Mouse (Mus musculus) G1E (cell line): ENCODE measurements around the gene Asb6. TPM values are rescaled to one million over a fixed set of nuclear protein-coding genes. Genes with fewer than 3 reads are reported as not detected.

Source experiments
- ATAC-seq: 2 replicates; pipeline ENCODE4 v1.8.0; 2016; ENCODE audit warnings: mild to moderate bottlenecking; ENCODE audit not compliant: insufficient number of reproducible peaks, poor library complexity, low FRiP score, severe bottlenecking; ENCODE audit errors: extremely low read depth
- DNase-seq: peaks from one replicate; pipeline ENCODE4 v3.0.0; 2012; ENCODE audit warnings: low spot score
- H3K27me3 ChIP-seq: 2 replicates; pipeline ENCODE4 v1.6.1; 2012; ENCODE audit warnings: mild to moderate bottlenecking, low read length, inconsistent platforms; ENCODE audit not compliant: insufficient read depth
- H3K36me3 ChIP-seq: replicated peaks from 2 replicates; pipeline ENCODE3; 2012; ENCODE audit warnings: mild to moderate bottlenecking, inconsistent platforms
- H3K4me1 ChIP-seq: 2 replicates; pipeline ENCODE4 v1.6.1; 2012; ENCODE audit warnings: low read depth, low read length, inconsistent platforms, mixed read lengths; ENCODE audit not compliant: insufficient read depth
- H3K4me3 ChIP-seq: 2 replicates; pipeline ENCODE4 v1.5.1; 2012; ENCODE audit warnings: low read depth, mild to moderate bottlenecking, inconsistent platforms, low read length, moderate library complexity, mixed read lengths
- H3K9me3 ChIP-seq: replicated peaks from 2 replicates; pipeline ENCODE4 v1.6.1; 2012; ENCODE audit warnings: inconsistent platforms
- CTCF ChIP-seq: IDR thresholded peaks from 2 replicates; pipeline ENCODE4 v1.5.1; 2012; ENCODE audit warnings: low read depth, low read length, inconsistent platforms, mixed read lengths
- GATA1 ChIP-seq: IDR thresholded peaks from 2 replicates; pipeline ENCODE4 v1.6.1; 2012; ENCODE audit warnings: borderline replicate concordance, low read length, inconsistent platforms, mixed read lengths
- GATA2 ChIP-seq: IDR thresholded peaks from 2 replicates; pipeline ENCODE4 v1.6.1; 2012; ENCODE audit warnings: low read depth, low read length, inconsistent platforms, borderline replicate concordance
- POLR2AphosphoS5 ChIP-seq: IDR thresholded peaks from 2 replicates; pipeline ENCODE4 v1.6.1; 2012; ENCODE audit warnings: low read depth, low read length, inconsistent platforms; ENCODE audit not compliant: insufficient replicate concordance
- TAL1 ChIP-seq: conservative IDR thresholded peaks from 2 replicates; pipeline ENCODE4 v1.6.1; 2012; ENCODE audit warnings: low read depth, low read length, inconsistent platforms, mixed read lengths
- polyA plus RNA-seq: library from polyadenylated mRNA; stranded (reverse); fragments of >175 nt; gene quantifications from 2 replicates; pipeline ENCODE4 v1.2.3, GENCODE M21; 2012
- total RNA-seq, 2 experiments: library from RNA; stranded (forward) in 1 of 2; stranded (reverse) in 1 of 2; fragments of 200-1000 nt in 1 of 2; fragments of >200 nt in 1 of 2; fragmentation: Nextera tagmentation in 1 of 2; gene quantifications; 2 replicates each; pipeline ENCODE4 v1.2.3; 2014 to 2017

Asb6 gene
- total and polyA plus RNA-seq, 3 experiments = 15.2 to 38.8 (median 17.9) TPM

- peaks cover 31% of the 10 kb centered on the region for H3K4me1 ChIP-seq
- H3K4me3 ChIP-seq = no peak within 1 kb of the TSS
- H3K27me3 ChIP-seq = peaks cover 58% of the 10 kb centered on the region
- ATAC-seq (no peak), DNase-seq (no peak)
- no peak for TF ChIP-seq CTCF
- TF ChIP-seq TAL1 = no peak
- no peaks in the 10 kb centered on the region for H3K9me3 ChIP-seq
- peaks cover 2% of the 10 kb centered on the region for H3K36me3 ChIP-seq
Measured at GRCm38 (mm10) chr2:30803604-30804003, 26.5 kb downstream of the Asb6 start, which contains the start of gene 1700001O22Rik. Gene 1700001O22Rik (minus strand): TSS chr2:30803661.

DNA sequence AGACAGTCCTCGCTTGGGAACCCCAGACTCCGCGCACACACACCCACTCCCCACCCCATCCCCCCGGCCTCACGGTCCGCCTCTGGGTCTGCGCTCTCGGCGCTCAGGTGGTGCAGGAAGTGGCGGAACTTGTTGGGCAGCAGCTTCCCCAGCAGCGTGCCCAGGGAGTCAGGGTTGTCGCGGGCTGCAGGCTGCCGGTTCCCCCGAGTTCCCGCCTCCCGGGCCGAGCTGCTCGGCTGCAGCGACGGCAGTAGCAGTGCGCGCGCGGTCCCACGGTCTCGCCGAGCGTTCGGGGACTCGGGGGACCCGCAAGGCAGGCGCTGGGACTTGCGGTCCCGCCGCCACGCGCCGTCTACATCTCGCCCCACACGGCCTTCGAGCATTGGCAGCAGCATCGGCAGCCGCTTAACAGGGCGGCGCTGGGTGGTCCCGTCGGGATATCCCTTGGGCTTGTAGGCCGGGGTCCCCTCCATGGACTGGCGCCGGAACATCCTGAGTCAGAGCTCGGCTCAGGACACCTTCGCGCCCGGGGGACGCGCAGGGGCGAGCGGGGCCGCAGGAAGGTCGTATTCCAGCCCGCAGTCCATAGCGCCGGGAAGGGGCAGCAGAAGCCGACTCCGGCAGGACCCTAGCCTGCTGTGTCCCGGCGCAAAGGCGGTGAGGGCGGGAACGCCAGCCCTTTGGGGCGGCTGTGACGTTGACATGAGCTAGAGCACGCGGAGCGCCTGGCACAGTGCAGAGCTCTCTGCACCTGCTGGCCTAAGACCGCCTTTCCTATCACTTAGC, 28.9 kb downstream of the Asb6 start:
- ATAC-seq = no peak
- H3K27me3 ChIP-seq = peaks cover 77% of the 10 kb centered on the region
- peaks cover 28% of the 10 kb centered on the region for H3K4me1 ChIP-seq
- H3K9me3 ChIP-seq = no peaks in the 10 kb centered on the region
- no peaks in the 10 kb centered on the region for H3K36me3 ChIP-seq
- H3K4me3 ChIP-seq = no peak overlapping the region
- TF ChIP-seq GATA2 (no peak), GATA1 (no peak), TAL1 (no peak), CTCF (no peak), POLR2AphosphoS5 (no peak)
- no peak for DNase-seq

GRCm38 (mm10) chr2:30800671-30801066, 29.5 kb downstream of the Asb6 start:
- no peaks in the 10 kb centered on the region for H3K36me3 ChIP-seq
- H3K9me3 ChIP-seq = no peaks in the 10 kb centered on the region
- ATAC-seq (no peak), DNase-seq (no peak)
- no peak for TF ChIP-seq GATA1
- H3K4me1 ChIP-seq = peaks cover 29% of the 10 kb centered on the region
- H3K4me3 ChIP-seq = no peak overlapping the region
- H3K27me3 ChIP-seq = peaks cover 77% of the 10 kb centered on the region

- Histone ChIP-seq H3K4me1 (peaks cover 41% of the 10 kb centered on the region), H3K4me3 (no peak overlapping the region), H3K9me3 (no peaks in the 10 kb centered on the region), H3K36me3 (no peaks in the 10 kb centered on the region), H3K27me3 (peaks cover 73% of the 10 kb centered on the region)
- no peak for TF ChIP-seq GATA1
- DNase-seq (no peak), ATAC-seq (no peak)
Measured at GRCm38 (mm10) chr2:30799456-30799855, 30.7 kb downstream of the Asb6 start.

DNA sequence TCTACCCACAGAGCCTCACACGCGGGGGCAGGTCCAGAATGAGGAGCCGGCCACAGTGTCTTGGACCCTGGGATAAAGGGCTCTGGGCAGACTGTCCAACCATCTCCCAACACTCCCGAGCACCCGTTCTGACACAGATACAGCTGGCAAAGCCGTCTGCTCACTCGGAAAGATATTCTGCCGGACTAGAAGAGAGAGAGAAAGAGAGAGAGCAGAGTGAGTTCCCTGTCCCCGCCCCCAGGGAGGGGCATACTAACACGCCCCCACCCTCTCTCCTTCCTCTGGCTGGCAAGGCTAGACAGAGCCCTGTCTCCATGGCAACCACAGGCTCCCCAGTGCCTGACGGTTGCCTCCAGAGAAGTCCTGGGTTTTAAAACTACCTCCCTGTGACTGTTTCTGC, 33.8 kb downstream of the Asb6 start:
- peak; percentile 75; the same call in 1 of the 2 replicates for ATAC-seq
- TF ChIP-seq GATA2 = no peak
- no peak for TF ChIP-seq POLR2AphosphoS5
- TF ChIP-seq GATA1 = no peak
- TF ChIP-seq TAL1 = no peak
- no peak for TF ChIP-seq CTCF
- Histone ChIP-seq H3K4me1 (peaks cover 40% of the 10 kb centered on the region), H3K27me3 (peaks cover 69% of the 10 kb centered on the region), H3K36me3 (no peaks in the 10 kb centered on the region), H3K9me3 (no peaks in the 10 kb centered on the region), H3K4me3 (peak overlapping the region; percentile 61; the same call in 1 of the 2 replicates)
- DNase-seq = peak; percentile 77

DNA sequence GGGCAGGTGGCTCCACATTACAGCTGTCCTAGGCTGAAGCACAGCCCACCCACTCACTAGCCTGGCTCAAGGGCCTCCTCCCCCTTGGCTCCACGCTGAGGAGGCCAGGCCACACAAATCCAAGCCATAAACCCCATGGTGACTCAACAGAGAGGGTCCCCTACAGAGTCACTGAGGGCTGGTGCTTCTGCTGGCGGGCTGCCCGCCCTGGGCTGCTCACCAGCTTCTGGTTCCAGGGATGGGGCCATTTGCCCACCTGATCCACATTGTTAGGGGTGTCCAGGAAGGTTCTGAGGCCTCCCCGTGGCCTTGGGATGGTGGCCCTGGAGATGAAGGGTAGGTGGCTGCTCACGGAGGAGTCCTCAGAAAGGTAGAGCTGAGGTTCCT, 34.3 kb downstream of the Asb6 start:
- Histone ChIP-seq H3K27me3 (peaks cover 69% of the 10 kb centered on the region), H3K4me1 (peaks cover 40% of the 10 kb centered on the region), H3K36me3 (no peaks in the 10 kb centered on the region), H3K9me3 (no peaks in the 10 kb centered on the region), H3K4me3 (no peak overlapping the region; the same call in 1 of the 2 replicates)
- TF ChIP-seq CTCF (no peak), GATA1 (no peak)
- DNase-seq (no peak), ATAC-seq (no peak)

GRCm38 (mm10) chr2:30795271-30795888, 34.8 kb downstream of the Asb6 start:
- peaks cover 69% of the 10 kb centered on the region for H3K27me3 ChIP-seq
- TF ChIP-seq POLR2AphosphoS5 (no peak), GATA2 (no peak), GATA1 (no peak), CTCF (no peak), TAL1 (no peak)
- H3K36me3 ChIP-seq = no peaks in the 10 kb centered on the region
- peak overlapping the region; percentile 17; the same call in 1 of the 2 replicates for H3K4me3 ChIP-seq
- no peak for DNase-seq
- peaks cover 40% of the 10 kb centered on the region for H3K4me1 ChIP-seq
- no peaks in the 10 kb centered on the region for H3K9me3 ChIP-seq
- no peak for ATAC-seq
